Comparison of ENCODE assay signal across 8 mouse cellular contexts in genomic region chr11:103003210-103003609, GRCm38 (mm10). TPM values are rescaled to one million over a fixed set of nuclear protein-coding genes. Genes with fewer than 3 reads are reported as not detected.
A peak's percentile ranks its signal among the peaks of the same experiment; 100 is the strongest.
DNase-seq lines count a peak whose midpoint lies in the region; ATAC-seq and TF ChIP-seq lines count a peak whose summit lies in the region.

No protein-coding gene starts in this region.

- DNase-seq in 3134 (ENCODE audit: extremely low read depth, insufficient read length, low spot score) (peak; percentile 75), R1 (ENCODE audit: low read depth, low spot score) (peak; percentile 54)
- DNase-seq in gastrocnemius, adult 18-20 months (ENCODE audit: low spot score) = peak; percentile 85
- DNase-seq in intestine, embryonic 14.5 days (ENCODE audit: low spot score) = peak; percentile 71
- peak; percentile 76 for DNase-seq in left cerebral cortex, postnatal 10 days (ENCODE audit: extremely low spot score in 1 of 2, low spot score in 2 of 2)
- DNase-seq in right cerebral cortex, adult 18-20 months = peak; percentile 91
- DNase-seq in thymus, adult 2 months = no peak
- DNase-seq in liver, postnatal 0 days = no peak

- H3K4me2 ChIP-seq in intestine, embryonic 14.5 days (ENCODE audit: low read length) = no peak overlapping the region
- no peak overlapping the region for H3K4me2 ChIP-seq in liver, postnatal 0 days (ENCODE audit: low read depth, low read length)

- no peak for TF ChIP-seq CTCF in thymus, adult 2 months (IDR thresholded peaks at IDR 0.05; ENCODE audit: borderline replicate concordance, control insufficient read depth, extremely low read depth, insufficient read depth, low read length, poor library complexity)
- TF ChIP-seq CTCF in liver, postnatal 0 days (IDR thresholded peaks at IDR 0.05; ENCODE audit: low read depth) = no peak

- TF ChIP-seq POLR2A in thymus, adult 2 months (IDR thresholded peaks at IDR 0.05; ENCODE audit: control insufficient read depth, extremely low read depth, insufficient read depth, low read length, poor library complexity) = no peak

- H3K36me3 ChIP-seq in intestine, embryonic 14.5 days (ENCODE audit: control insufficient read depth, insufficient read depth, low read length) = peaks cover 25% of the 10 kb centered on the region
- H3K36me3 ChIP-seq in thymus, adult 2 months (ENCODE audit: control insufficient read depth, insufficient read depth, low read length) = no peaks in the 10 kb centered on the region
- H3K36me3 ChIP-seq in liver, postnatal 0 days (replicated peaks; ENCODE audit: insufficient read depth, low read length) = peaks cover 9% of the 10 kb centered on the region

- H3K27ac ChIP-seq in intestine, embryonic 14.5 days (ENCODE audit: low read depth) = peak overlapping the region; percentile 47; the same call in 1 of the 2 replicates
- H3K27ac ChIP-seq in thymus, adult 2 months (ENCODE audit: control insufficient read depth, insufficient read depth, low read length) = no peak overlapping the region
- H3K27ac ChIP-seq in liver, postnatal 0 days (ENCODE audit: low read depth) = no peak overlapping the region

- H3K4me3 ChIP-seq in intestine, embryonic 14.5 days (ENCODE audit: low read depth, low read length) = no peak overlapping the region
- no peak overlapping the region for H3K4me3 ChIP-seq in thymus, adult 2 months (ENCODE audit: control insufficient read depth, insufficient read depth, low read length)
- no peak overlapping the region for H3K4me3 ChIP-seq in liver, postnatal 0 days (ENCODE audit: low read depth, low read length)

- no peaks in the 10 kb centered on the region for H3K27me3 ChIP-seq in intestine, embryonic 14.5 days (replicated peaks; ENCODE audit: control insufficient read depth, insufficient read depth, low read length)
- H3K27me3 ChIP-seq in thymus, adult 2 months (ENCODE audit: control insufficient read depth, insufficient read depth, low read length) = no peaks in the 10 kb centered on the region
- no peaks in the 10 kb centered on the region for H3K27me3 ChIP-seq in liver, postnatal 0 days (ENCODE audit: insufficient read depth, low read length)

- 23% methylated on average over 5 of the region's 5 CpGs for WGBS in intestine, embryonic 14.5 days
- 78% methylated on average over 5 of the region's 5 CpGs for WGBS in thymus, adult 2 months
- WGBS in liver, postnatal 0 days (ENCODE audit: insufficient replicate concordance) = 56% methylated on average over 5 of the region's 5 CpGs

- intact Hi-C loops in left cerebral cortex, postnatal 10 days (cut with DNase I) = no loop called here

- ATAC-seq in intestine, embryonic 14.5 days (replicated peaks; ENCODE audit: low FRiP score, low TSS enrichment, low read depth) = peak; percentile 65
- no peak for ATAC-seq in liver, postnatal 0 days

- no peak overlapping the region for H3K9ac ChIP-seq in intestine, embryonic 14.5 days (ENCODE audit: low read length)
- H3K9ac ChIP-seq in liver, postnatal 0 days (replicated peaks) = no peak overlapping the region

- H3K4me1 ChIP-seq in intestine, embryonic 14.5 days (replicated peaks; ENCODE audit: control insufficient read depth, insufficient read depth, low read length) = peaks cover 18% of the 10 kb centered on the region; the same call in 1 of the 2 replicates
- peaks cover 26% of the 10 kb centered on the region for H3K4me1 ChIP-seq in thymus, adult 2 months (replicated peaks; ENCODE audit: control insufficient read depth, insufficient read depth, low read length)
- H3K4me1 ChIP-seq in liver, postnatal 0 days (ENCODE audit: insufficient read depth) = peaks cover 31% of the 10 kb centered on the region

- TF ChIP-seq EP300 in liver, postnatal 0 days (IDR thresholded peaks at IDR 0.05; ENCODE audit: low read depth) = no peak

- no peaks in the 10 kb centered on the region for H3K9me3 ChIP-seq in intestine, embryonic 14.5 days (ENCODE audit: control insufficient read depth, low read length)
- no peaks in the 10 kb centered on the region for H3K9me3 ChIP-seq in liver, postnatal 0 days (ENCODE audit: low read length)

RNA-seq across cellular contexts. Expression of gene Nmt1, which starts 24.8 kb away (rescaled TPM):
- total RNA-seq in gastrocnemius, adult 18-20 months (2021) = 10 to 100 TPM; 48.5 to 48.7 TPM
- polyA plus RNA-seq in intestine, embryonic 14.5 days (2014; fragmentation: Nextera tagmentation; extraction: Ambion mirVana) = 69.3 and 69.7 TPM in 2 replicates
- total RNA-seq in left cerebral cortex, postnatal 10 days (2021) = 10 to 100 TPM; 82.8 to 83.1 TPM
- polyA plus RNA-seq in thymus, adult 2 months (2012; rRNA removed) = 52.5 and 60.8 TPM in 2 replicates
- polyA plus RNA-seq in liver, postnatal 0 days (2015; fragmentation: Nextera tagmentation; extraction: Ambion mirVana) = 37.5 and 37.7 TPM in 2 replicates

RNA-seq across cellular contexts. Expression of gene Dcakd, which starts 24.9 kb away (rescaled TPM):
- total RNA-seq in gastrocnemius, adult 18-20 months (2021) = 10 to 100 TPM; 15.2 to 20.3 TPM
- polyA plus RNA-seq in intestine, embryonic 14.5 days (2014; fragmentation: Nextera tagmentation; extraction: Ambion mirVana) = 164 and 183 TPM in 2 replicates
- 10 to 100 TPM; 97.2 to 97.4 TPM for total RNA-seq in left cerebral cortex, postnatal 10 days (2021)
- 77.5 and 88.2 TPM in 2 replicates for polyA plus RNA-seq in thymus, adult 2 months (2012; rRNA removed)
- 32.3 and 32.5 TPM in 2 replicates for polyA plus RNA-seq in liver, postnatal 0 days (2015; fragmentation: Nextera tagmentation; extraction: Ambion mirVana)

RNA-seq across cellular contexts. Expression of gene C1ql1, which starts 56.7 kb away (rescaled TPM):
- total RNA-seq in gastrocnemius, adult 18-20 months (2021) = not detected
- polyA plus RNA-seq in intestine, embryonic 14.5 days (2014; fragmentation: Nextera tagmentation; extraction: Ambion mirVana) = 8.2 and 9.0 TPM in 2 replicates
- 10 to 100 TPM; 19.7 to 23.9 TPM for total RNA-seq in left cerebral cortex, postnatal 10 days (2021)
- 0.08 and 0.20 TPM in 2 replicates for polyA plus RNA-seq in thymus, adult 2 months (2012; rRNA removed)
- 0.12 TPM in 1 of 2 replicates, not detected in the other for polyA plus RNA-seq in liver, postnatal 0 days (2015; fragmentation: Nextera tagmentation; extraction: Ambion mirVana)

Comparison
In these comparisons a context has a peak if more than half of its experiments do, and no peak if none do; other contexts are left out.
1. DNase-seq: peak in 3134 (single experiment), R1 (single experiment), gastrocnemius, adult 18-20 months (single experiment), intestine, embryonic 14.5 days (single experiment), left cerebral cortex, postnatal 10 days (2 of 2) and right cerebral cortex, adult 18-20 months (single experiment); none in thymus, adult 2 months (single experiment) and liver, postnatal 0 days (single experiment).